Mouse (Mus musculus): ENCODE data around the gene Erc2.

The Erc2 gene

GRCm38 (mm10) chr14:27945276-27945675, 323.0 kb downstream of the Erc2 start:
- DNase-seq (ENCODE audit: low spot score): no peak

GRCm38 (mm10) chr14:27946211-27946610, 324.0 kb downstream of the Erc2 start:
- DNase-seq (ENCODE audit: low spot score): no peak

- no peak for DNase-seq (ENCODE audit: low spot score)
These were observed 326.2 kb downstream of the Erc2 start for GRCm38 (mm10) chr14:27948391-27948790.

GRCm38 (mm10) chr14:27953814-27954213, 331.6 kb downstream of the Erc2 start:
- DNase-seq (ENCODE audit: low spot score): no peak

- DNase-seq (ENCODE audit: low spot score): no peak
These were observed 334.6 kb downstream of the Erc2 start for GRCm38 (mm10) chr14:27956801-27957200.

- DNase-seq (ENCODE audit: low spot score): no peak
These were observed 351.5 kb downstream of the Erc2 start for GRCm38 (mm10) chr14:27973701-27974100.

GRCm38 (mm10) chr14:27975661-27976060, 353.4 kb downstream of the Erc2 start:
- no peak for DNase-seq (ENCODE audit: low spot score)

- no peak for DNase-seq (ENCODE audit: low spot score)
These were observed 362.5 kb downstream of the Erc2 start for GRCm38 (mm10) chr14:27984758-27985157.

- DNase-seq (ENCODE audit: low spot score): no peak
These were observed 363.0 kb downstream of the Erc2 start for GRCm38 (mm10) chr14:27985201-27985600.

GRCm38 (mm10) chr14:27987422-27987821, 365.2 kb downstream of the Erc2 start:
- no peak for DNase-seq (ENCODE audit: low spot score)

GRCm38 (mm10) chr14:27998551-27998950, 376.3 kb downstream of the Erc2 start:
- DNase-seq (ENCODE audit: low spot score): no peak

GRCm38 (mm10) chr14:28004023-28004422, 381.8 kb downstream of the Erc2 start:
- DNase-seq (ENCODE audit: low spot score): no peak

- no peak for DNase-seq (ENCODE audit: low spot score)
These were observed 388.5 kb downstream of the Erc2 start for GRCm38 (mm10) chr14:28010536-28011280.

GRCm38 (mm10) chr14:28023199-28023598, 401.0 kb downstream of the Erc2 start:
- no peak for DNase-seq (ENCODE audit: low spot score)

GRCm38 (mm10) chr14:28030870-28031269, 408.6 kb downstream of the Erc2 start:
- no peak for DNase-seq (ENCODE audit: low spot score)

- no peak for DNase-seq (ENCODE audit: low spot score)
These were observed 412.8 kb downstream of the Erc2 start for GRCm38 (mm10) chr14:28035013-28035412.

- DNase-seq (ENCODE audit: low spot score): no peak
These were observed 420.9 kb downstream of the Erc2 start for GRCm38 (mm10) chr14:28043095-28043494.

- DNase-seq (ENCODE audit: low spot score): no peak
These were observed 429.4 kb downstream of the Erc2 start for GRCm38 (mm10) chr14:28051646-28052045.

GRCm38 (mm10) chr14:28057159-28057884, 435.1 kb downstream of the Erc2 start:
- DNase-seq (ENCODE audit: low spot score): no peak

- DNase-seq (ENCODE audit: low spot score): no peak
These were observed 435.9 kb downstream of the Erc2 start for GRCm38 (mm10) chr14:28057885-28058860.

- no peak for DNase-seq (ENCODE audit: low spot score)
These were observed 438.7 kb downstream of the Erc2 start for GRCm38 (mm10) chr14:28060891-28061290.

- DNase-seq (ENCODE audit: low spot score): no peak
These were observed 439.6 kb downstream of the Erc2 start for GRCm38 (mm10) chr14:28061649-28062375.

Data from c-Kit-positive CD71-positive TER-119-positive erythroid progenitor cells, embryonic 14.5 days (primary cell).